Mouse (Mus musculus) kidney, adult 2 months (tissue): ENCODE measurements around the gene Spata32.

Source experiments
- CTCF ChIP-seq: fragments of 200-500 bp; conservative IDR thresholded peaks from 2 replicates; pipeline ENCODE4 v1.5.1; 2011; ENCODE audit warnings: low read depth, mild to moderate bottlenecking, control low read depth, low read length, moderate library complexity, mixed read lengths; ENCODE audit not compliant: insufficient read depth, insufficient read length
- POLR2A ChIP-seq: fragments of 200-500 bp; IDR thresholded peaks from one replicate; pipeline ENCODE4 v1.6.1; 2011; ENCODE audit warnings: low read depth, low read length, control low read depth

DNA sequence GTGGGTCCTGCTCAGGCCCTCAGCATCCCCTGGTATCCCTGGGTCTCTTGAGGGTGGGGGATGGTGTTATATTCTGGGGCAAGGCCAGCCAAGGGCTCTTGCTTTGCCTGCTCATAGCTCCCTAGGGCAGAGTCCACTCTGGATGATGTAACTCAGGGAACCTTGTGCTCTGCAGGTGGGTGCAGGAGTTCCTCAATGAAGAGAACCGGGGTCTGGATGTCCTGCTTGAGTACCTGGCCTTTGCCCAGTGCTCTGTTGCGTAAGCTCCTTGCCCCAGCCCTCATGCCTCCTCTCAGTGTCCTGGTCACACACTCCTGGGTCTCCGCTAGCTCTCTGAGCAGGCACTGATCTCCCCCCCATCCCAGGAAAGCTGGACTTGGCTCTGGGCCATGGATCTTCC lies 36.3 kb downstream of the Spata32 start:
- TF ChIP-seq CTCF (no peak), POLR2A (no peak)
